Mouse (Mus musculus): Measurements from ENCODE around the gene Zbtb11. TPM values are rescaled to one million over a fixed set of nuclear protein-coding genes. Genes with fewer than 3 reads are reported as not detected.
"Not testable (repeated sequence)": the region's sequence is repeated elsewhere in the genome, so short reads cannot be mapped to it uniquely, and the experiment has no call there.

Zbtb11 gene
- polyA plus RNA-seq (2015; fragmentation: Nextera tagmentation; extraction: Ambion mirVana) = 8.7 and 10.1 TPM in 2 replicates

- Histone ChIP-seq H3K27me3 (no peaks in the 10 kb centered on the region), H3K4me1 (replicated peaks) (peaks cover 39% of the 10 kb centered on the region), H3K9ac (peak within 1 kb of the TSS; percentile 97), H3K36me3 (replicated peaks) (peaks cover 54% of the 10 kb centered on the region), H3K27ac (replicated peaks) (peak within 1 kb of the TSS; percentile 94), H3K4me3 (replicated peaks) (peak within 1 kb of the TSS; percentile 98), H3K4me2 (peak within 1 kb of the TSS; percentile 95), H3K9me3 (replicated peaks) (no peaks in the 10 kb centered on the region)
- under 1% methylated on average over 77 of the region's 86 CpGs for WGBS (ENCODE audit: insufficient replicate concordance)
- peak; percentile 88 for ATAC-seq (ENCODE audit: insufficient read depth)
Measured at GRCm38 (mm10) chr16:55973431-55974255, at the start of gene Zbtb11. Zbtb11 (plus strand) TSS chr16:55973883.

GRCm38 (mm10) chr16:55924010-55924409, 49.7 kb upstream of the Zbtb11 start:
- Histone ChIP-seq H3K4me1 (replicated peaks) (peaks cover 7% of the 10 kb centered on the region), H3K27ac (replicated peaks) (no peak overlapping the region), H3K4me3 (replicated peaks) (no peak overlapping the region), H3K36me3 (replicated peaks) (no peaks in the 10 kb centered on the region), H3K9me3 (replicated peaks) (no peaks in the 10 kb centered on the region), H3K9ac (no peak overlapping the region), H3K4me2 (no peak overlapping the region), H3K27me3 (no peaks in the 10 kb centered on the region)
- ATAC-seq (ENCODE audit: insufficient read depth) = peak; percentile 61; the same call in 1 of the 2 replicates
- 45% methylated on average over 4 of the region's 4 CpGs for WGBS (ENCODE audit: insufficient replicate concordance)

- peak; percentile 11 for ATAC-seq (ENCODE audit: insufficient read depth)
- under 1% methylated on average over 32 of the region's 32 CpGs for WGBS (ENCODE audit: insufficient replicate concordance)
Measured at GRCm38 (mm10) chr16:55933681-55934343, 39.9 kb upstream of the Zbtb11 start.

GRCm38 (mm10) chr16:55934453-55935037, 39.1 kb upstream of the Zbtb11 start, which contains the start of gene Cep97:
Cep97 (minus strand) TSS chr16:55934855.
- H3K9ac ChIP-seq = peak within 1 kb of the TSS; percentile 79
- H3K4me2 ChIP-seq = peak within 1 kb of the TSS; percentile 83
- peak within 1 kb of the TSS; percentile 76 for H3K27ac ChIP-seq (replicated peaks)
- H3K4me1 ChIP-seq (replicated peaks) = peaks cover 21% of the 10 kb centered on the region; the same call in 1 of the 2 replicates
- peak within 1 kb of the TSS; percentile 87 for H3K4me3 ChIP-seq (replicated peaks)
- ATAC-seq (ENCODE audit: insufficient read depth) = peak; percentile 100
- under 1% methylated on average over 24 of the region's 24 CpGs for WGBS (ENCODE audit: insufficient replicate concordance)
- no peaks in the 10 kb centered on the region for H3K36me3 ChIP-seq (replicated peaks)
- H3K27me3 ChIP-seq = no peaks in the 10 kb centered on the region
- no peaks in the 10 kb centered on the region for H3K9me3 ChIP-seq (replicated peaks)

More at GRCm38 (mm10) chr16:55933681-55934343, 39.9 kb upstream of the Zbtb11 start:
- H3K36me3 ChIP-seq (replicated peaks) = no peaks in the 10 kb centered on the region
- H3K27me3 ChIP-seq = no peaks in the 10 kb centered on the region
- H3K4me2 ChIP-seq = peak overlapping the region; percentile 83
- peak overlapping the region; percentile 79 for H3K9ac ChIP-seq
- peak overlapping the region; percentile 76 for H3K27ac ChIP-seq (replicated peaks)
- H3K4me1 ChIP-seq (replicated peaks) = peaks cover 21% of the 10 kb centered on the region; the same call in 1 of the 2 replicates
- peak overlapping the region; percentile 87 for H3K4me3 ChIP-seq (replicated peaks)
- no peaks in the 10 kb centered on the region for H3K9me3 ChIP-seq (replicated peaks)

DNA sequence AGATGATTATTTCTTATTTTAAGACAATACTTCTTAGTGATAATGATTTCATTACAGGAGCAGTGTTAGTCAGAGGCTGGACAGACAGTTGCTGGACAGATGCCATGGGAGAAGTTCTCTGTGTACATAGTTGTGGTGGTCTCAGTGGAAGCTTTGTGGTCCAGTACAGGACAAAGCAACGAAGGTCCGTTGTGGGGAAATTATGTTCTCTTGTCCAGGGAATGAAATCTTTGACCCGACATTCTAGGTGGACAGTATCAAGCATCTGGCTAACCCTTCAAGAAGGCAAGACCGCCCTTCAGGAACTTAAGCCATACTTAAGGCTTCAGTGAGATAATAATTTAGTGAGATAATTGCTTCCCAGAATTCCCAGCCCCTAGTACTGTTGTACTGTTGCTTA, 34.9 kb upstream of the Zbtb11 start:
- H3K9me3 ChIP-seq (replicated peaks) = no peaks in the 10 kb centered on the region
- H3K27ac ChIP-seq (replicated peaks) = no peak overlapping the region
- no peak for ATAC-seq (ENCODE audit: insufficient read depth)
- no peaks in the 10 kb centered on the region for H3K36me3 ChIP-seq (replicated peaks)
- no peak overlapping the region for H3K4me3 ChIP-seq (replicated peaks)
- H3K9ac ChIP-seq = no peak overlapping the region
- no peaks in the 10 kb centered on the region for H3K27me3 ChIP-seq
- 0 out of 2 replicates have a peak, but pooled peaks cover 3% of the 10 kb centered on the region for H3K4me1 ChIP-seq (replicated peaks)
- no peak overlapping the region for H3K4me2 ChIP-seq
- WGBS (ENCODE audit: insufficient replicate concordance) = 62% methylated on average over 4 of the region's 4 CpGs

- no peaks in the 10 kb centered on the region for H3K36me3 ChIP-seq (replicated peaks)
- no peak overlapping the region for H3K4me2 ChIP-seq
- H3K4me3 ChIP-seq (replicated peaks) = no peak overlapping the region
- no peak overlapping the region for H3K27ac ChIP-seq (replicated peaks)
- H3K4me1 ChIP-seq (replicated peaks) = 0 out of 2 replicates have a peak, but pooled peaks cover 3% of the 10 kb centered on the region
- H3K9ac ChIP-seq = no peak overlapping the region
- H3K27me3 ChIP-seq = no peaks in the 10 kb centered on the region
- 67% methylated on average over 6 of the region's 6 CpGs for WGBS (ENCODE audit: insufficient replicate concordance)
- 0 out of 2 replicates have a peak, but pooled peaks have one; percentile 41 for ATAC-seq (ENCODE audit: insufficient read depth)
- H3K9me3 ChIP-seq (replicated peaks) = no peaks in the 10 kb centered on the region
Measured at GRCm38 (mm10) chr16:55939703-55940102, 34.0 kb upstream of the Zbtb11 start.

GRCm38 (mm10) chr16:55940781-55941180, 32.9 kb upstream of the Zbtb11 start:
- ATAC-seq (ENCODE audit: insufficient read depth) = no peak
- Histone ChIP-seq H3K4me1 (replicated peaks) (no peaks in the 10 kb centered on the region), H3K9ac (no peak overlapping the region), H3K9me3 (replicated peaks) (no peaks in the 10 kb centered on the region), H3K27me3 (no peaks in the 10 kb centered on the region), H3K4me2 (no peak overlapping the region), H3K36me3 (replicated peaks) (no peaks in the 10 kb centered on the region), H3K4me3 (replicated peaks) (no peak overlapping the region), H3K27ac (replicated peaks) (no peak overlapping the region)
- WGBS (ENCODE audit: insufficient replicate concordance) = 77% methylated on average over 4 of the region's 4 CpGs

- Histone ChIP-seq H3K27me3 (no peaks in the 10 kb centered on the region), H3K4me2 (no peak overlapping the region), H3K4me1 (replicated peaks) (peaks cover 8% of the 10 kb centered on the region), H3K9me3 (replicated peaks) (no peaks in the 10 kb centered on the region), H3K4me3 (replicated peaks) (no peak overlapping the region), H3K9ac (no peak overlapping the region), H3K27ac (replicated peaks) (no peak overlapping the region), H3K36me3 (replicated peaks) (no peaks in the 10 kb centered on the region)
- ATAC-seq (ENCODE audit: insufficient read depth) = no peak
- WGBS (ENCODE audit: insufficient replicate concordance) = 40% methylated on average over 3 of the region's 3 CpGs
Measured at GRCm38 (mm10) chr16:55947266-55947665, 26.4 kb upstream of the Zbtb11 start.

DNA sequence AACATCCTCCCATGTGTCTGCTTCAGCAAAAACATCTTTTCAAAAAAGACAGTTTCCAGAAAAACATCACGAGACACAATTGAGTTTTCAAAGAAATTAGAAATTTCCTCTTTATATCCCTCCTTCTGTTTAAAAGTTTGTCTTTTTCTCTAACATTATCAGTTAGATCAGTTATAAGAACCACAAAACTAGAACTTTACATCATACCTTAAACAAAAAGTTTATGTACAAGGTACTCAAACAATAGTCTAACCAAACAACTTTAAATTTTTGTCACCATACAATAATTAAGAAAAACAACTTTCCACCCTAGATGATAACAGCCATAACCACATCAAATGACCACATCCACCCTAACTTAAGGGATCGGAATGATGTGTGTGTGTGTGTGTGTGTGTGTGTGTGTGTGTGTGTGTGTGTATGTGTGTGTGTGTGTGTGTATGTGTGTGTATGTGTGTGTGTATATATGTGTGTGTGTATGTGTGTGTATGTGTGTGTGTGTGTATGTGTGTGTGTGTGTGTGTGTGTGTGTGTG, 25.7 kb upstream of the Zbtb11 start:
- 72% methylated on average over 2 of the region's 2 CpGs for WGBS (ENCODE audit: insufficient replicate concordance)
- not testable (repeated sequence) for H3K36me3 ChIP-seq (replicated peaks); H3K4me2 ChIP-seq; H3K4me3 ChIP-seq (replicated peaks); H3K9me3 ChIP-seq (replicated peaks); H3K27me3 ChIP-seq; H3K27ac ChIP-seq (replicated peaks); H3K4me1 ChIP-seq (replicated peaks); H3K9ac ChIP-seq; ATAC-seq (ENCODE audit: insufficient read depth)

DNA sequence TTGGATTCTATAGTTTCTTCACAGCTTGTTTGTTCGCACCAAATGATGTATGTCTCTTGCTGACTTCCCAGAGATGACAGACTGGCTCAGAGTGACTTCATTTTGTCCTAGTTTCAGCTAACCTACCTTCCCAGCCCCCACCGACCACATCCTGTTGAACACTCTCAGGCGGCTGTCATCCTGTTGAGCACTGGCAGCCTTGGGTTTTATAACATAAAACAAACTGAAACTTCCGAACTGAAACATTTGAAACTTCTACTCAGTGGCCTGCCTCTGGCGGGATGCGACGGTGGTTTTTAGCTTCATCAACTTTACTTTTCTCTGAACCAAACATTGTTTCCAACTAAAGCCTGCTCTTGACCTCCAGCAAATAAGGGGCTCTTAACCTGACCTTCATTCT, 24.7 kb upstream of the Zbtb11 start:
- 12% methylated on average over 7 of the region's 7 CpGs for WGBS (ENCODE audit: insufficient replicate concordance)
- no peak overlapping the region for H3K27ac ChIP-seq (replicated peaks)
- no peaks in the 10 kb centered on the region for H3K36me3 ChIP-seq (replicated peaks)
- H3K9ac ChIP-seq = no peak overlapping the region
- ATAC-seq (ENCODE audit: insufficient read depth) = no peak
- no peak overlapping the region; the same call in 1 of the 2 replicates for H3K4me2 ChIP-seq
- H3K4me1 ChIP-seq (replicated peaks) = peaks cover 8% of the 10 kb centered on the region
- H3K4me3 ChIP-seq (replicated peaks) = no peak overlapping the region
- H3K27me3 ChIP-seq = no peaks in the 10 kb centered on the region
- H3K9me3 ChIP-seq (replicated peaks) = no peaks in the 10 kb centered on the region
